Mouse (Mus musculus) heart, embryonic 16.5 days (tissue): ENCODE results near the gene Higd1c. TPM values are rescaled to one million over a fixed set of nuclear protein-coding genes. Genes with fewer than 3 reads are reported as not detected.
"Not testable (repeated sequence)": the region's sequence is repeated elsewhere in the genome, so short reads cannot be mapped to it uniquely, and the experiment has no call there.

Experiments used
- ATAC-seq: fragments of 200-750 bp; cut with Nextera tagmentation; replicated peaks from 2 replicates; pipeline ENCODE4 v1.8.0; 2017; ENCODE audit warnings: moderate number of reproducible peaks; ENCODE audit not compliant: insufficient read depth, low FRiP score; ENCODE audit errors: extremely low read depth
- H3K27ac ChIP-seq: fragments of 300-500 bp; sonication (generic); 2 replicates; pipeline ENCODE4 v1.5.1; 2014; ENCODE audit warnings: mild to moderate bottlenecking, low read length, control low read depth, moderate library complexity
- H3K27me3 ChIP-seq: fragments of 300-500 bp; sonication (generic); 2 replicates; pipeline ENCODE4 v1.6.1; 2014; ENCODE audit warnings: low read length, mixed read lengths; ENCODE audit not compliant: control insufficient read depth, insufficient read depth
- H3K36me3 ChIP-seq: fragments of 300-500 bp; sonication (generic); 2 replicates; pipeline ENCODE4 v1.6.1; 2014; ENCODE audit not compliant: control insufficient read depth, insufficient read depth
- H3K4me1 ChIP-seq: fragments of 300-500 bp; sonication (generic); 2 replicates; pipeline ENCODE4 v1.6.1; 2014; ENCODE audit warnings: low read length, mixed read lengths; ENCODE audit not compliant: control insufficient read depth, insufficient read depth
- H3K4me2 ChIP-seq: fragments of 300-500 bp; sonication (generic); 2 replicates; pipeline ENCODE4 v1.6.1; 2014; ENCODE audit warnings: low read depth, mild to moderate bottlenecking, control low read depth, low read length
- H3K4me3 ChIP-seq: fragments of 300-500 bp; sonication (generic); 2 replicates; pipeline ENCODE4 v1.5.1; 2014; ENCODE audit warnings: mild to moderate bottlenecking, control low read depth, low read length
- H3K9ac ChIP-seq: fragments of 300-500 bp; sonication (generic); 2 replicates; pipeline ENCODE4 v1.6.1; 2014; ENCODE audit warnings: low read length, control low read depth
- H3K9me3 ChIP-seq: fragments of 300-500 bp; sonication (generic); replicated peaks from 2 replicates; pipeline ENCODE4 v1.6.1; 2016; ENCODE audit warnings: low read length; ENCODE audit not compliant: control insufficient read depth
- WGBS: fragments of 180-500 bp; shearing (Covaris S2); extraction: QIAGEN DNeasy Blood & Tissue Kit; methylation state at CpG from one replicate; pipeline ENCODE4 v1.1.7; 2014; 5-methylcytosine and 5-hydroxymethylcytosine counted together
- polyA plus RNA-seq: library from polyadenylated mRNA; unstranded; fragments of >200 nt; fragmentation: Nextera tagmentation; extraction: Ambion mirVana; gene quantifications from 2 replicates; pipeline ENCODE4 v1.2.1, GENCODE M21; 2015

Higd1c gene
- polyA plus RNA-seq, 1 experiment from 2014 or later: not detected

GRCm38 (mm10) chr15:100351501-100352060, 12.8 kb upstream of the Higd1c start:
- H3K4me1 ChIP-seq: peaks cover 13% of the 10 kb centered on the region
- H3K9ac ChIP-seq: no peak overlapping the region; the same call in 1 of the 2 replicates
- no peak overlapping the region for H3K27ac ChIP-seq
- ATAC-seq: no peak
- H3K9me3 ChIP-seq: no peaks in the 10 kb centered on the region
- no peak overlapping the region for H3K4me3 ChIP-seq
- peak overlapping the region; percentile 12; the same call in 1 of the 2 replicates for H3K4me2 ChIP-seq
- no peaks in the 10 kb centered on the region for H3K27me3 ChIP-seq
- H3K36me3 ChIP-seq: no peaks in the 10 kb centered on the region
- WGBS: 38% methylated on average over 6 of the region's 6 CpGs

DNA sequence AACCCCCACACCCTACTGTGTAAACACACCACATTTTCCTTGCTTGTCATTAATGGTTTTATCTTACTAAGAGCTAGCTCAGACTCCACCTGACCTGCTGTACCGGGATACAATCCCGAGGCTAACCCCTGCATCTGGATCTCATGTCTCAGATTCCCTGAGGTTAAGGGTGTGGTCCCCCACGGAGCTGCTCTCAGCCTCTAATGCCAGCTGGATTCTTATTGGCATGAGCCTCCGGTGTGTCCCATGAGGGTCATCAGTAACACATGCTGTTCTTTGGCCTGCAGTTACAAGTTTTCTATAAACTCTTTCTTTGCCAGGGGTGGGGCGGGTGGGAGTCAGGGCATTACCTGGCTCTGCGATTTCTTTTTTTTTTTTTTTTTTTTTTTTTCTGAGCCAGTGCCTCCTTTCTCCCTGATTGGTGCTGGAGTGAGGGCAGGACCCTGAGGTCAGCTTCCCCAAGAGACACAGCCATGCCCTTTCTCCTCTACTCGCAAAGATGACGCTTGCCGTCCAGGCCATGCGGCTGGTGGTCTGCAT, 11.6 kb upstream of the Higd1c start, which contains the start of the genes Methig1 and Mettl7a2:
Gene Methig1 (plus strand): TSS at position 439 of the 540 bp plus-strand sequence.
Gene Mettl7a2 (plus strand): TSS at position 490 of the 540 bp plus-strand sequence.
- peaks cover 13% of the 10 kb centered on the region for H3K4me1 ChIP-seq
- H3K4me3 ChIP-seq: no peak within 1 kb of the TSS
- no peak for ATAC-seq
- no peak within 1 kb of the TSS for H3K4me2 ChIP-seq
- WGBS: 86% methylated on average over 10 of the region's 10 CpGs
- H3K9me3 ChIP-seq: no peaks in the 10 kb centered on the region
- H3K27ac ChIP-seq: no peak within 1 kb of the TSS
- H3K9ac ChIP-seq: no peak within 1 kb of the TSS
- no peaks in the 10 kb centered on the region for H3K27me3 ChIP-seq
- H3K36me3 ChIP-seq: no peaks in the 10 kb centered on the region

DNA sequence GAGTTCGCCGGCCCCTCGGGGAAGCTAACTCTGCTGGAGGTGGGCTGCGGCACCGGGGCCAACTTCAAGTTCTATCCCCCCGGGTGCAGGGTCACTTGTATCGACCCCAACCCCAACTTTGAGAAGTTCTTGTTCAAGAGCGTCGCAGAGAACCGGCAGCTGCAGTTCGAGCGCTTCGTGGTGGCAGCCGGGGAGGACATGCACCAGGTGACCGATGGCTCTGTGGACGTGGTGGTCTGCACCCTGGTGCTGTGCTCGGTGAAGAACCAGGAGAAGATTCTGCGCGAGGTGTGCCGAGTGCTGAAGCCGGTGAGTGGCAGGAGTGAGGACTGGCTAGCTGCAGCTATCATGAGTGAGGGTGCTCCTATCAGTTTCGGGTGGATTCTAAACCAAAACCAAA, 10.9 kb upstream of the Higd1c start:
- 86% methylated on average over 12 of the region's 22 CpGs for WGBS

GRCm38 (mm10) chr15:100355876-100356275, 8.5 kb upstream of the Higd1c start:
- no peak overlapping the region for H3K4me2 ChIP-seq
- H3K4me1 ChIP-seq: peaks cover 9% of the 10 kb centered on the region
- 80% methylated on average over 5 of the region's 5 CpGs for WGBS
- no peak overlapping the region for H3K9ac ChIP-seq
- H3K36me3 ChIP-seq: no peaks in the 10 kb centered on the region
- H3K27me3 ChIP-seq: no peaks in the 10 kb centered on the region
- H3K9me3 ChIP-seq: no peaks in the 10 kb centered on the region
- H3K4me3 ChIP-seq: no peak overlapping the region
- H3K27ac ChIP-seq: no peak overlapping the region
- ATAC-seq: no peak

More for the DNA sequence above, 10.9 kb upstream of the Higd1c start:
- not testable (repeated sequence) for ATAC-seq, H3K9ac ChIP-seq, H3K9me3 ChIP-seq, H3K4me3 ChIP-seq, H3K27me3 ChIP-seq, H3K4me2 ChIP-seq, H3K27ac ChIP-seq, H3K36me3 ChIP-seq
- H3K4me1 ChIP-seq: peaks cover 13% of the 10 kb centered on the region

- WGBS: 84% methylated on average over 9 of the region's 9 CpGs
- H3K27ac ChIP-seq, H3K9me3 ChIP-seq, H3K4me3 ChIP-seq, H3K4me2 ChIP-seq, H3K9ac ChIP-seq, H3K27me3 ChIP-seq, ATAC-seq, H3K36me3 ChIP-seq, H3K4me1 ChIP-seq: not testable (repeated sequence)
Measured at GRCm38 (mm10) chr15:100365967-100366366, 1.6 kb downstream of the Higd1c start.

GRCm38 (mm10) chr15:100367119-100367518, 2.8 kb downstream of the Higd1c start:
- ATAC-seq: no peak
- Histone ChIP-seq H3K27ac (no peak overlapping the region), H3K4me1 (no peaks in the 10 kb centered on the region), H3K4me3 (no peak overlapping the region), H3K9me3 (peaks cover 7% of the 10 kb centered on the region; the same call in 1 of the 2 replicates), H3K36me3 (no peaks in the 10 kb centered on the region), H3K27me3 (no peaks in the 10 kb centered on the region), H3K9ac (no peak overlapping the region), H3K4me2 (no peak overlapping the region)
- 77% methylated on average over 7 of the region's 7 CpGs for WGBS

DNA sequence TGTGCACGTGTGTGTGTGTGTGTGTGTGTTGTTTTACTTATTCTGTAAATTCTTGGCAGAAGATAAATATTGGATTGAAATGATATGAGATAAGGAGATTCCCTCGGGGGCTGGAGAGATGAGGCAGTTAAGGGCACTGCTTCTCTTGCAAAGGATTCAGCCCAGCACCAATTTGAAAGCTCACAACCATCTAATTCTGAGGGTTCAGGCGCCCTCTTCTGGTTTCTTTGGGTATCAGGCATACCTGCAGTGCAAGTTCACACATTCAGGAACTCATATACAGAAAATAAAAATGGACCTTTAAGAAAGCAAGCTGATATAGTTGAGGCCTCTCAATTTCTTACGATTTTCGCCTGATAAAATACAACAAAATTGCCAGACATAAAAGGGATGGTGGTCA, 10.7 kb downstream of the Higd1c start:
- no peaks in the 10 kb centered on the region for H3K27me3 ChIP-seq
- H3K9ac ChIP-seq: no peak overlapping the region
- no peaks in the 10 kb centered on the region for H3K4me1 ChIP-seq
- H3K36me3 ChIP-seq: no peaks in the 10 kb centered on the region
- 22% methylated on average over 5 of the region's 5 CpGs for whole genome bisulfite sequencing
- H3K4me2 ChIP-seq: no peak overlapping the region
- no peak overlapping the region for H3K4me3 ChIP-seq
- H3K9me3 ChIP-seq: peaks cover 4% of the 10 kb centered on the region; the same call in 1 of the 2 replicates
- no peak for ATAC-seq
- H3K27ac ChIP-seq: no peak overlapping the region

GRCm38 (mm10) chr15:100377847-100378505, 13.6 kb downstream of the Higd1c start:
- not testable (repeated sequence) for H3K9me3 ChIP-seq, H3K9ac ChIP-seq, ATAC-seq, H3K4me1 ChIP-seq, H3K36me3 ChIP-seq, H3K27ac ChIP-seq, H3K27me3 ChIP-seq, H3K4me3 ChIP-seq, H3K4me2 ChIP-seq
- 31% methylated on average over 3 of the region's 9 CpGs for WGBS

- no peak for ATAC-seq
- Histone ChIP-seq H3K9me3 (no peaks in the 10 kb centered on the region), H3K4me1 (no peaks in the 10 kb centered on the region), H3K27me3 (no peaks in the 10 kb centered on the region), H3K4me3 (no peak overlapping the region), H3K4me2 (no peak overlapping the region), H3K9ac (no peak overlapping the region), H3K36me3 (no peaks in the 10 kb centered on the region), H3K27ac (no peak overlapping the region)
- WGBS: 76% methylated on average over 8 of the region's 8 CpGs
Measured at GRCm38 (mm10) chr15:100379658-100380057, 15.3 kb downstream of the Higd1c start.
